Mouse (Mus musculus): ENCODE data around the gene Hps4.

DNA sequence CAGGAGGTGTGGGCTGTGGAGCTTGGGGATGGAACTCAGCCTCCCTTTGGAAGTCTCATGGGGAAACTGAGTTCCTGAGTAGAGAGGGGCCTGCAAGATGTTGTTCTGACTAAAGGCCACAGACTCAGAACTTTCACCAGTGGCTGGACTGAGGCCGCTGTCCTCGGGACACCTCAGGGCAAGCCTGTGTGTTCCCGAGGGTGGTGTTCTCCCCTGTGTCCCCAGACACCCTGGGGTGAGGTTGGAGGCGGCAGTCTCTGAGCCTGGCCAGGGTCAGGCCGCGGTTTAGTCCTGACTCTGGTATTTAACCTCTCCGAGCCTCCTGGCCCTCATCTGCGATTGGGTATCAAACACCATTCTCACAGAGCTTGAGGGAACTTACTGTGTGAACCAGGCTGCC lies 47.3 kb upstream of the Hps4 start:
- no peak for TF ChIP-seq GATA1 (IDR thresholded peaks at IDR 0.05; ENCODE audit: low read length)
- TF ChIP-seq TAL1 (IDR thresholded peaks at IDR 0.05; ENCODE audit: low read length), result no peak
